Mouse (Mus musculus) ZHBTc4 (cell line): ENCODE data around the gene Rnf39.
A peak's percentile ranks its signal among the peaks of the same experiment; 100 is the strongest.

Experiments used
- DNase-seq: peaks from one replicate; pipeline ENCODE4 v3.0.0-alpha.2; 2011; ENCODE audit warnings: low read depth, low spot score

Rnf39 gene

GRCm38 (mm10) chr17:36982253-36983155, 39.8 kb downstream of the Rnf39 start:
- DNase-seq: peak; percentile 91

- peak; percentile 79 for DNase-seq
These were observed 45.8 kb downstream of the Rnf39 start for GRCm38 (mm10) chr17:36988475-36988874.

- DNase-seq: no peak
These were observed 46.7 kb downstream of the Rnf39 start, which contains the start of gene H2-M5 for GRCm38 (mm10) chr17:36989437-36989836. H2-M5 (minus strand) TSS chr17:36989537.

GRCm38 (mm10) chr17:36990630-36991029, 47.9 kb downstream of the Rnf39 start:
- DNase-seq: peak; percentile 70

- DNase-seq: no peak
These were observed 49.8 kb downstream of the Rnf39 start for GRCm38 (mm10) chr17:36992336-36993104.

- peak; percentile 82 for DNase-seq
These were observed 51.1 kb downstream of the Rnf39 start for GRCm38 (mm10) chr17:36993770-36994325.

- no peak for DNase-seq
These were observed 51.8 kb downstream of the Rnf39 start for GRCm38 (mm10) chr17:36994528-36994927.

GRCm38 (mm10) chr17:36995448-36995847, 52.7 kb downstream of the Rnf39 start:
- peak; percentile 93 for DNase-seq

GRCm38 (mm10) chr17:36997033-36997735, 54.5 kb downstream of the Rnf39 start:
- DNase-seq: peak; percentile 97
